Mouse (Mus musculus): ENCODE results near the gene Slc17a5.

The Slc17a5 gene

GRCm38 (mm10) chr9:78587914-78588313 is at the start of gene Slc17a5:
Slc17a5 (minus strand) TSS chr9:78588041.
- peak; percentile 92 for DNase-seq

- no peak for DNase-seq
Measured at GRCm38 (mm10) chr9:78633976-78634375, 46.1 kb upstream of the Slc17a5 start.

GRCm38 (mm10) chr9:78631755-78632434 is 44.1 kb upstream of the Slc17a5 start:
- no peak for DNase-seq

DNA sequence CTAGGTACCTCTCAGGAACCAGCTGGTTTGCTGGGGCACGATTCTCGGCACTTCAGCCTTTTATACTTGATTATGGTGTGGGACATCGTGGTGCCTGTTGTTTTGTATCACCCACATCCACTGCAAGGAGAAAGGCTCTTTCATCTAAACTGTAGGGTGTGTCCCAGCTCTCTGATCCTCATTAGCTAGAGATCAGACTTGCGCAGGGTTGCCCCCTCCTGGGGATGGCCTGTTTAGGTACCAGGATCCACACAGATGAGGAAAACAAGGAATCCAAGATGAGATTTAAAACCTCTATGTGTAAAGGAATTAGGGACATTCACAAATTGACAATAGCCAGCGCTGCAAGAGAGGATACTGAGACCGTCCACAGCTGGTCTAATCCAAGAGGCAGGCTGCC is 42.1 kb upstream of the Slc17a5 start:
- no peak for DNase-seq

- DNase-seq: no peak
Measured at GRCm38 (mm10) chr9:78623301-78623747, 35.5 kb upstream of the Slc17a5 start.

DNA sequence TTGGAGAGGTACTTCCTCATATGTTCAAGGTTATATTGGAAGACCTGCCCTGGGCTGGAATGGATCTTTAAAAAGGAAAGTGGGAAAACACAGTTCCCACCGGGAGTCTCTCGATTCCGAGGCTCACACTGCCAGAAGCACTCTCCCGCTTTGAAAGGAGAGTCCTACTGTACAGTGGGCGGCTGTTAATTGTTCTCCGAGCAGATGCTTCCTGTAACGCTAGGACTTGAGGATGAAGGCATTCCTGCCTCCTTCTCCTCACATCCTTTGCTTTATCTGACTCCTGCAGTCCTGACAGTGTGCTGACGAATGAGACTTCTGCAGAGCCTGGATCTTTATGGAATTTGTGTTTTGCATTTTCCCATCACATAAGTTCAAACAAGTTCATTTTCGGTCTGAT is 31.4 kb upstream of the Slc17a5 start:
- no peak for DNase-seq

GRCm38 (mm10) chr9:78615401-78616021 is 27.7 kb upstream of the Slc17a5 start, which contains the start of gene Cd109:
Cd109 (plus strand) TSS chr9:78615546.
- no peak for DNase-seq

GRCm38 (mm10) chr9:78614201-78614600 is 26.4 kb upstream of the Slc17a5 start:
- no peak for DNase-seq

- DNase-seq: no peak
Measured at GRCm38 (mm10) chr9:78601046-78601730, 13.3 kb upstream of the Slc17a5 start.

DNA sequence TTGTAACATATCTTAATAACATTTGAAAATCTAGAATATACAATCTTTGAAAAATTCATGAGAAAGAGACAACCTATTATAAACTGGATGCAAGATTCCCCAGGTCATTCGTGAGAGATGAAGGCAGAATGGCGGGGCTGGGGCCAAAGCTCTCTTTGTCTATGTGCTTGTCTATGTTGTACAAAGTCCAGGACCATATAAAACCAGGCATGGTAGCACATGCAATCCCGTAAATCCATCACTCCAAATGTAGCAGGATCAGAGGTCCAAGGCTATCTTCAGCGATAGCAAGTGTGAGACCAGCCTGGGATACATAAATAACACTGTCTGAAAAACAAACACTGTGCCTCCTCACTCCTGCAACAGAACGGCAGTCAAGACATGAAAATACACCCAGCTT is 12.1 kb upstream of the Slc17a5 start:
- DNase-seq: no peak

DNA sequence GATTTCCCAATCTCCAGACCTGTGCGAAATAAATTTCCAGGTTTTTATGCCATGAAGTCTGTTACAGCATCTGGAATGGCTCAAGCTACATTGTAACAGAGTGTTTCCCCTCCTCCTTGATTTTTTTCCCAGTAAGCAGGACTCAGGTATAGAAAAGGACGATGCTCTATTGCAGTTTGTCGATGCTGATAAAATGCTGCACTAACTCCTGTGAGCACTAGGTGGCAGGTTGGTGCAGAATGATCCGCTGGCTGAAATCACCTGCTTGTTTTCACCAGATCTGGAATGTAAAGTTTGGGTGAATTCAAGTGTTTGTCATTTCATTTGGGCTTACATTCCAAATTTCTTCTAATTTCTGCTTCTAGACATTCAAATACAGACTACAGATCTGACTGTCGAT is 9.0 kb upstream of the Slc17a5 start:
- no peak for DNase-seq

DNA sequence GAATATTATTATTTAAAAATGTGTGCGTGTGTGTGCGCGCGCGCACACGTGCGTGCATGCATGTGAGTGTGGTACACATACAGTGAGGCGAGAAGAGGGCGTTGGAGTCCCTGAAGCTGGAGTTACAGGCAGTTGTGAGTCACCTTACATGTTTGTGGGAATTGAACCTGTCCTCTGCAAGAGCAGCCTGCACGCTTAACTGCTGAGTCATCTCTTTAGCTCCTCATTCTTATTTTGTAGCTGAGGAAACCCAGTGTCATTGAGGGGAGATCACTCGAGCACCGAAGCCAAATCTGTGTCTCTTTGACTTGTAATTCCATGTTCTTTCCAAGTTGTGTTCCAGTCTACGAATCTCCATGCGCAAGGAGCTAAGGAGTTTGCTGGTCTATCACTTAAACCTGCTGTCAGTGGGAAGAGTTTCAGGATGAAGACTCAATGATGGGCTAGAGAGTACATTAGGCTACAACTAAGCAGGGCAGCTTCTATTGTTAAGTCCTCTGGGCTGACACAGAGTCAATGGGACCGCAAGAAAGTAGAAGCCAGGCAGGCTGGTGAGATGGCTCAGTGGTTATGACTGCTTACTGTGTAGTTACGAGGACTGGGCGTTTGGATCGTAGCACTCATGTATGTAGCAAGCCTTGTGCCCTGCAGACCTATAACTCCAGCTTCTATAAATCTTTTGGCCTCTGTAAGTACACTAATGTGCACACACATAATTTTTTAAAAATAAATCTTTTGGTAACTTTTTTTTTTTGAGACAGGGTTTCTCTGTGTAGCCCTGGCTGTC is 8.1 kb upstream of the Slc17a5 start:
- no peak for DNase-seq

DNA sequence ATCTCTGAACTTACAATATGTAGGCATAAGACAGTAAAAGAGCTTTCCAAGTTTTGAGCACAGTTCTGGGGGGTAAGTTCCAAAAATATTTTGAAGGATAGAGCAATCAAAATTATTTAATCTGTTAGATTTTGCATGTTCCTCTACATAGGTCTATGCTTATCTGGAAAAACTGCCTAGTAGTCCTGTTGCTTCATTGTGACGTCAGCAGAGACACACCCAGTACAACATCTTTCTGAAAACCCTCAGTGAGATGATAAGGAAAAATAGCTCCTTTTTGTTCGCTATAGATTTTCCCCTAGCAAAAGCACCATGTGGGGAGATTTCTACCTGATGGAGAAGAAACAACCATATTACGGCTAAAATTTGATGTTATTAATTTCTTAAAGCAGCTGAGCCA is 7.4 kb upstream of the Slc17a5 start:
- no peak for DNase-seq

DNA sequence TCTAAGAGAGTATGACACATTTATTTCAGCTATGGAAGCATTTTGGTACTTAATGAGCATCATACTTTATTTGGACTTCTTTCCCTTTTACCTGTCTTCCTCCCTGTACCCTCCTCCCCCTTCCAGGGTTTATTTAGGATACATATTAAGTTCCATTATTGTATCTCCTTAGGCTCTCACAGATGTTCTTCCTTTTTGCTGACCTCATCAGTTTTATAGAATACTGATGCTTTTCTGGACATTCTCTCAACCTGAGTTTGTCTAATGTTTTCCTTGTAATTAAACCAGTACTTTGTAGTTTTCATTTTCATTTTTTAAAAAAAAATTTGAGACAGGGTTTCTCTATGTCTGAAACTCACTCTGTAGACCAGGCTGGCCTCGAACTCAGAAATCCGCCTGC is 2.6 kb upstream of the Slc17a5 start:
- DNase-seq: no peak

DNA sequence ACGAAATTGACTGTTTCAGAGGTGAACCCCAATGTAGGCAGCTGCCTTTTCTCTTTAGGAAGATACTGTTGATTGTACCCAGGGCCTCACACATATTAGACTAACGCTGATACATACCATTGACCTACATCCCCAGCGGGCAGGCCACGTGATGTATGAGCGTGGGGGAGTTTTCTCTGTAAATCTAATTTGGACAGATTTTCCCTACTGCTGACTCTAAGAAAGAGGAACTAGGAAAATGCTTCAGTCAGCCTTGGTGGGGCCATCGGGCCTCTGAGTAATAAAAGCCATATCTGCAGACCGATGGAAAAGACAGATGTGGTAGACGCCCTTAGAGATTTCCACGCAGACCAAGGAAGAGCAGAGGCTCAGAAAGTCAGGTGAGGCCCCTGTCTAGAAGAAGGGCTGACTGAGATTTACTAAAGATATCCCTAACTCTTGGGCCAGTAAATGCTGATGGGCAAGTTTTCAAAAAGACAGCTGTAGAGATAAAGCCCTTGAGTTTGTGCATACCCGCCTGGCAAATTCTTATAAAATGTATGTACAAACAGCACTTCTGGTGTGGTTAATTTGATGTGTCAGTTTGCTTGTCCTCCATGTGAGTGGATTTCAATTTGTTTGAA is 681 bp upstream of the Slc17a5 start:
- DNase-seq: peak; percentile 38

DNA sequence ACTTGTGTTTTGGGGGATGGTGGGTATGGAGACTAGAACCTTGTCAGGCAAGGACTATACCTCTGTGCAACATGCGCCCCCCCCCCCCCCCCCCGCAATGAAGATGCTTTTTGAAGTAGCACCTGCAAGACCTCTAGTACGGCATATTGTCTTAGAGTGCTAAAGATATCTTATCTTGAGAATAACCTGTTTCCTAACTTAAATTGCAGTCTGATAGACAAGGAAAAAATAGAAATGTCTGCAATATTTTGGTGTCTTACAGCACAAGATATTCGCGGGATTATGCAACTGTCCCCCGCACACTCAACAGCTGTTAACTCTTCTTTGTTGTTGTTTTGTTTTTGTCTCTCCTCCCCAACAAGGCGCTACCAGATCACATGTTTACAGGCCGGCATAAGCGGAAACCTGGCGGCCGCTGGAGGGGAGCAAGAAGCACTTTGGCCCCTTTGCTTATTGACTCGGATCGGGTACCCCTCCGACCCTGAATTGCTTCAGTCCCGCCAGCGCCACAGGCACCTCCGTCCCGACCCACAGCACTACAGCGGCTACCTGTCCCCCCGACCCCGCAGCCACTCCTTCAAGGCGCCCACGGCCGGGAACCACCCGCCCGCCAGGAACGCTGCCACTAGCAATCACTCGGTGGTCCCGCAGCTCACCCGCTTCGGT is 490 bp downstream of the Slc17a5 start:
- DNase-seq: no peak

DNA sequence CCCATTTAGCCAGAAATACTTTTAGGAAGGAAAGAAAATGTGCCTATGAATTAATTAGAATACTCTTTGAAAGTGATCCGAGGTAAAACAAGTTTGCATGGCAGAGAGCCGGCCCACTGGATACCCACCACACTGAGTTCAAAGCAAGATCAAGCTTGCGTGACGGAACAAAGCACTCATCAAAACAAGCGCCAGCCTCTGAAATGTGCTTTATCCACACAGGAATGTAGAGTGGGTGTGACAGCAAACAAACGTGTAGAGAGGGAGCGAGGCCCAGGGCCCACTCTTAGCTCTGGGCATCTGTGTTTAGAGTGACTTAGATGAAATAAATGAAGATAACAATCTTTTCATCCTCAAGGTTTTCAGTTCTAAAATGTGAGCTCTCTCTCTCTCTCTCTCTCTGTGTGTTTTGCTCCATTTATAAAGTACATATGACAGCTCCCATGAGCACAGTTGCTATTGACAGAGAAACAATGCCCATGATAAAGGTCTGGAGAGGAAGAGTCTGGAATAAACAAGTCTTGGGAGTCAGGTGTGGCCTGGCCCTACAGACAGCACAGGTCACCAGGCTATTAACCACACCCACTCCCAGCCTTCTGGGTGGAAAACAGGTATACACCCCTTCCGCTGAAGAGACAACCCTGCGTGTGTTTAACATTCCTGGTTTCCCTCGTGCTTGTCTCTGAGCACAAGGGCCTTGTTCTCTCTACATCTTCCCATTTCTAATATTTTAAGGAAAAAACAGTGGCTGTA is 8.0 kb downstream of the Slc17a5 start:
- no peak for DNase-seq

DNA sequence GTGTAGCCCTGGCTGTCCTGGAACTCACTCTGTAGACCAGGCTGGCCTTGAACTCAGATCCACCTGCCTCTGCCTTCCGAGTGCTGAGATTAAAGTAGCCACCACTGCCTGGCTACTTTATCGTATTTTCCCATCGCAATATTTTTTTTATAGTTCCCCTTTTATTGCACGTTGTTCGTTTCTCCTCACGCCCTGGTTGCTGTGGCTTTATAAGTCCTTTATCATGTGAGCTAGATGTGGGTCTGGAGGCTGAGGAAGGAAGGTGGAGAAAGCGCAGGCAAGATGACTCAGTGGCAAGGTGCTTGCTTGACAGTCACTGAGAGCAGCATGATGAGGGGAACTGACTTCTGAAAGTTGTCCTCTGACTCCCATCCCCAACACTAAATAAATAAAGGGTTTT is 9.0 kb downstream of the Slc17a5 start:
- DNase-seq: no peak

DNA sequence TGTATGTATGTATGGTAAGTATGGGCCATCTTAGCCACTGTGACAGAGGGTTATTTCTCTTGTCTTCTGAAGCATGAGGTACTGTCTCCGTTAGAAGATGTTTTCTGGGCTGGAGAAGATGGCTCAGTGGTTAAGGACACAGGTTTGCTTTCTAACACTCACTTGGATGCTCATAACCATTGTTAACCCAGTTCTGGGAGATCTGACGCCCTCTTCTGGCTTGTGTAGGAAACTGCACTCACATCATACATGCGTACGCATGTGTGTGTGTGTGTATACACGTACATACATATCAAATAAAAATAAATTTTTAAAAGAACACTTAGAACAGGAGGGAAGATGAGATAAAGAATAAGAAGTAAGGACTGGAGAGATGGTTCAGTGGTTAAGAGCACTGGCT is 11.4 kb downstream of the Slc17a5 start:
- DNase-seq: no peak

- DNase-seq: no peak
Measured at GRCm38 (mm10) chr9:78569934-78570333, 17.9 kb downstream of the Slc17a5 start.

- DNase-seq: no peak
Measured at GRCm38 (mm10) chr9:78559479-78559878, 28.4 kb downstream of the Slc17a5 start.
